Mouse (Mus musculus): Measurements from ENCODE around the gene Espnl. TPM values are rescaled to one million over a fixed set of nuclear protein-coding genes. Genes with fewer than 3 reads are reported as not detected.

Espnl gene
- under 1 TPM in 1 of 2 experiments, not detected in 1; 0.39 TPM for total RNA-seq (2023)

GRCm38 (mm10) chr1:91321760-91322438, at the start of gene Espnl:
Gene Espnl, plus strand, starts transcription at chr1:91322075.

GRCm38 (mm10) chr1:91297799-91298744, 23.8 kb upstream of the Espnl start, which contains the start of gene Scly:
Gene Scly, plus strand, starts transcription at chr1:91298338.

GRCm38 (mm10) chr1:91350841-91351240, 29.0 kb downstream of the Espnl start, which contains the start of gene Klhl30:
Gene Klhl30, plus strand, starts transcription at chr1:91351016.

GRCm38 (mm10) chr1:91366215-91367108, 44.6 kb downstream of the Espnl start, which contains the start of gene Erfe:
Gene Erfe, plus strand, starts transcription at chr1:91366430.

Other genes starting within 250 kb of the Espnl start
- gene Rbm44, start 177.0 kb upstream of the Espnl start, total RNA-seq (2023): 1 to 10 TPM; 1.8 to 2.7 TPM
- under 1 TPM in 1 of 2 experiments, not detected in 1; 0.23 TPM for gene Ramp1, start 142.3 kb upstream of the Espnl start, total RNA-seq (2023)
- 10 to 100 TPM; 50.8 to 66.0 TPM for gene Ube2f, start 71.8 kb upstream of the Espnl start, total RNA-seq (2023)
- 10 to 100 TPM; 28.1 to 40.0 TPM for gene Scly, start 23.7 kb upstream of the Espnl start, total RNA-seq (2023)
- not detected for gene Klhl30, start 28.9 kb downstream of the Espnl start, total RNA-seq (2023)
- gene Erfe, start 44.4 kb downstream of the Espnl start, total RNA-seq (2023): not detected
- gene Ilkap, start 76.7 kb downstream of the Espnl start, total RNA-seq (2023): 100 to 1,000 TPM; 115 to 116 TPM
- gene Hes6, start 92.0 kb downstream of the Espnl start, total RNA-seq (2023): 10 to 100 TPM; 35.1 to 49.2 TPM
- gene Per2, start 137.2 kb downstream of the Espnl start, total RNA-seq (2023): 10 to 100 TPM; 25.0 to 25.3 TPM
- gene Traf3ip1, start 172.6 kb downstream of the Espnl start, total RNA-seq (2023): 10 to 100 TPM in 1 of 2 experiments, 1 to 10 TPM in 1; 8.4 to 10.5 TPM
- gene Asb1, start 218.5 kb downstream of the Espnl start, total RNA-seq (2023): 10 to 100 TPM; 13.9 to 17.7 TPM